Mouse (Mus musculus) midbrain, embryonic 14.5 days (tissue): ENCODE results near the gene Sorcs2. TPM values are rescaled to one million over a fixed set of nuclear protein-coding genes. Genes with fewer than 3 reads are reported as not detected.

ENCODE experiments used
- ATAC-seq: fragments of 200-750 bp; cut with Nextera tagmentation; 2 replicates; pipeline ENCODE4 v1.8.0; 2017; ENCODE audit warnings: moderate number of reproducible peaks, moderate library complexity; ENCODE audit not compliant: low FRiP score, low TSS enrichment
- DNase-seq: peaks from one replicate; pipeline ENCODE4 v3.0.0-alpha.2; 2015
- H3K27ac ChIP-seq: fragments of 300-500 bp; sonication (generic); replicated peaks from 2 replicates; pipeline ENCODE4 v1.5.1; 2014; ENCODE audit warnings: mild to moderate bottlenecking, low read depth, low read length, moderate library complexity
- H3K27me3 ChIP-seq: fragments of 300-500 bp; sonication (generic); 2 replicates; pipeline ENCODE4 v1.6.1; 2014; ENCODE audit warnings: low read length, control low read depth, mixed read lengths; ENCODE audit not compliant: control insufficient read depth, insufficient read depth
- H3K36me3 ChIP-seq: fragments of 300-500 bp; sonication (generic); 2 replicates; pipeline ENCODE4 v1.6.1; 2014; ENCODE audit warnings: low read length, control low read depth; ENCODE audit not compliant: control insufficient read depth, insufficient read depth
- H3K4me1 ChIP-seq: fragments of 300-500 bp; sonication (generic); 2 replicates; pipeline ENCODE4 v1.6.1; 2014; ENCODE audit warnings: mild to moderate bottlenecking, antibody characterized with exemption, low read length, control low read depth; ENCODE audit not compliant: control insufficient read depth, insufficient read depth
- H3K4me2 ChIP-seq: fragments of 300-500 bp; sonication (generic); 2 replicates; pipeline ENCODE4 v1.6.1; 2014; ENCODE audit warnings: mild to moderate bottlenecking, low read length, moderate library complexity
- H3K4me3 ChIP-seq: fragments of 300-500 bp; sonication (generic); replicated peaks from 2 replicates; pipeline ENCODE4 v1.5.1; 2014; ENCODE audit warnings: low read depth, low read length
- H3K9ac ChIP-seq: fragments of 300-500 bp; sonication (generic); replicated peaks from 2 replicates; pipeline ENCODE4 v1.6.1; 2014; ENCODE audit warnings: mild to moderate bottlenecking, low read length, moderate library complexity
- H3K9me3 ChIP-seq: fragments of 300-500 bp; sonication (generic); 2 replicates; pipeline ENCODE4 v1.6.1; 2016; ENCODE audit warnings: low read length, control low read depth, mixed read lengths; ENCODE audit not compliant: control insufficient read depth
- WGBS: fragments of 180-500 bp; shearing (Covaris S2); extraction: QIAGEN DNeasy Blood & Tissue Kit; methylation state at CpG from one replicate; pipeline ENCODE4 v1.1.7; 2014; 5-methylcytosine and 5-hydroxymethylcytosine counted together
- microRNA-seq: library from miRNA; unstranded; fragments of <30 nt; microRNA quantifications from one replicate; pipeline ENCODE4, GENCODE M21; 2016
- polyA plus RNA-seq: library from polyadenylated mRNA; unstranded; fragments of >200 nt; fragmentation: Nextera tagmentation; extraction: Ambion mirVana; gene quantifications from 2 replicates; pipeline ENCODE4 v1.2.1, GENCODE M21; 2014

Sorcs2 gene
- polyA plus RNA-seq, 1 experiment from 2014 or later: 15.1 TPM

GRCm38 (mm10) chr5:35974265-35974664 lies 423.7 kb downstream of the Sorcs2 start:
- H3K36me3 ChIP-seq: peaks cover 79% of the 10 kb centered on the region
- no peaks in the 10 kb centered on the region for H3K27me3 ChIP-seq
- no peak overlapping the region for H3K4me2 ChIP-seq
- peaks cover 3% of the 10 kb centered on the region; the same call in 1 of the 2 replicates for H3K4me1 ChIP-seq
- ATAC-seq (no peak), DNase-seq (no peak)
- no peaks in the 10 kb centered on the region for H3K9me3 ChIP-seq
- no peak overlapping the region for H3K4me3 ChIP-seq
- H3K9ac ChIP-seq: no peak overlapping the region
- no peak overlapping the region for H3K27ac ChIP-seq
- 86% methylated on average over 15 of the region's 15 CpGs for WGBS

GRCm38 (mm10) chr5:35973800-35974199 lies 424.1 kb downstream of the Sorcs2 start:
- no peak overlapping the region for H3K9ac ChIP-seq
- H3K4me1 ChIP-seq: peaks cover 3% of the 10 kb centered on the region; the same call in 1 of the 2 replicates
- 85% methylated on average over 12 of the region's 12 CpGs for WGBS
- H3K9me3 ChIP-seq: no peaks in the 10 kb centered on the region
- ATAC-seq: no peak
- H3K4me2 ChIP-seq: no peak overlapping the region
- DNase-seq: no peak
- H3K36me3 ChIP-seq: peaks cover 79% of the 10 kb centered on the region
- no peaks in the 10 kb centered on the region for H3K27me3 ChIP-seq
- H3K4me3 ChIP-seq: no peak overlapping the region
- H3K27ac ChIP-seq: no peak overlapping the region

- H3K27me3 ChIP-seq: no peaks in the 10 kb centered on the region
- H3K36me3 ChIP-seq: peaks cover 78% of the 10 kb centered on the region
- ATAC-seq (no peak), DNase-seq (no peak)
- H3K4me3 ChIP-seq: no peak overlapping the region
- H3K4me1 ChIP-seq: peaks cover 3% of the 10 kb centered on the region; the same call in 1 of the 2 replicates
- H3K27ac ChIP-seq: no peak overlapping the region
- H3K9ac ChIP-seq: no peak overlapping the region
- no peak overlapping the region for H3K4me2 ChIP-seq
- WGBS: 87% methylated on average over 7 of the region's 7 CpGs
- no peaks in the 10 kb centered on the region for H3K9me3 ChIP-seq
Observed at GRCm38 (mm10) chr5:35972739-35973138, 425.2 kb downstream of the Sorcs2 start.

- Histone ChIP-seq H3K9ac (no peak overlapping the region), H3K4me2 (no peak overlapping the region), H3K4me3 (no peak overlapping the region), H3K4me1 (peaks cover 3% of the 10 kb centered on the region; the same call in 1 of the 2 replicates), H3K36me3 (peaks cover 77% of the 10 kb centered on the region), H3K27me3 (no peaks in the 10 kb centered on the region), H3K27ac (no peak overlapping the region), H3K9me3 (no peaks in the 10 kb centered on the region)
- peak; percentile 92 for DNase-seq
- no peak for ATAC-seq
- WGBS: 63% methylated on average over 10 of the region's 10 CpGs
Observed at GRCm38 (mm10) chr5:35971841-35972578, 425.9 kb downstream of the Sorcs2 start.

- DNase-seq: peak; percentile 59
- Histone ChIP-seq H3K27me3 (no peaks in the 10 kb centered on the region), H3K9me3 (no peaks in the 10 kb centered on the region), H3K4me1 (peaks cover 3% of the 10 kb centered on the region; the same call in 1 of the 2 replicates), H3K36me3 (peaks cover 77% of the 10 kb centered on the region), H3K27ac (peak overlapping the region; percentile 39), H3K4me2 (no peak overlapping the region), H3K4me3 (no peak overlapping the region), H3K9ac (no peak overlapping the region)
- ATAC-seq: 0 out of 2 replicates have a peak, but pooled peaks have one; percentile 24
- WGBS: 32% methylated on average over 12 of the region's 12 CpGs
Observed at GRCm38 (mm10) chr5:35970380-35971105, 427.4 kb downstream of the Sorcs2 start.

- no peak for ATAC-seq
- H3K36me3 ChIP-seq: peaks cover 80% of the 10 kb centered on the region
- H3K9ac ChIP-seq: no peak overlapping the region
- WGBS: 83% methylated on average over 3 of the region's 3 CpGs
- H3K9me3 ChIP-seq: no peaks in the 10 kb centered on the region
- peak overlapping the region; percentile 39; the same call in 1 of the 2 replicates for H3K27ac ChIP-seq
- no peak for DNase-seq
- H3K4me3 ChIP-seq: no peak overlapping the region
- peaks cover 3% of the 10 kb centered on the region; the same call in 1 of the 2 replicates for H3K4me1 ChIP-seq
- H3K27me3 ChIP-seq: no peaks in the 10 kb centered on the region
- H3K4me2 ChIP-seq: no peak overlapping the region
Observed at GRCm38 (mm10) chr5:35969857-35970256, 428.1 kb downstream of the Sorcs2 start.

Small RNAs within 50 kb of the gene (microRNA-seq; reads per million reads assigned to microRNA genes)
- 36.2 reads per million, percentile 45 among the genes with 10 or more reads in this experiment for gene Mir7689

Other genes with a start within 250 kb of the Sorcs2 start
- not detected in 2 replicates for gene Psapl1, start 194.1 kb downstream of the Sorcs2 start, polyA plus RNA-seq
- 45.4 and 46.6 TPM in 2 replicates for gene Grpel1, start 66.9 kb upstream of the Sorcs2 start, polyA plus RNA-seq
- gene Tada2b, start 86.1 kb upstream of the Sorcs2 start, polyA plus RNA-seq: 7.0 and 7.1 TPM in 2 replicates
- gene Ccdc96, start 86.4 kb upstream of the Sorcs2 start, polyA plus RNA-seq: 3.0 and 3.1 TPM in 2 replicates
- gene Tbc1d14, start 195.1 kb upstream of the Sorcs2 start, polyA plus RNA-seq: 69.3 and 81.0 TPM in 2 replicates